Mouse (Mus musculus) neural tube, embryonic 15.5 days (tissue): ENCODE results near the gene Zic4. TPM values are rescaled to one million over a fixed set of nuclear protein-coding genes. Genes with fewer than 3 reads are reported as not detected.

ENCODE experiments used
- ATAC-seq: fragments of 200-750 bp; cut with Nextera tagmentation; 2 replicates; pipeline ENCODE4 v1.8.0; 2017; ENCODE audit warnings: mild to moderate bottlenecking, moderate TSS enrichment, moderate library complexity; ENCODE audit not compliant: low FRiP score
- H3K27ac ChIP-seq: fragments of 300-500 bp; sonication (generic); replicated peaks from 2 replicates; pipeline ENCODE4 v1.5.1; 2015; ENCODE audit warnings: mild to moderate bottlenecking, inconsistent platforms
- H3K27me3 ChIP-seq: fragments of 300-500 bp; sonication (generic); replicated peaks from 2 replicates; pipeline ENCODE4 v1.6.1; 2015; ENCODE audit warnings: inconsistent platforms
- H3K36me3 ChIP-seq: fragments of 300-500 bp; sonication (generic); 2 replicates; pipeline ENCODE4 v1.6.1; 2015; ENCODE audit warnings: inconsistent platforms
- H3K4me1 ChIP-seq: fragments of 300-500 bp; sonication (generic); 2 replicates; pipeline ENCODE4 v1.6.1; 2015; ENCODE audit warnings: inconsistent platforms
- H3K4me2 ChIP-seq: fragments of 300-500 bp; sonication (generic); 2 replicates; pipeline ENCODE4 v1.6.1; 2015; ENCODE audit warnings: inconsistent platforms, mild to moderate bottlenecking, moderate library complexity
- H3K4me3 ChIP-seq: fragments of 300-500 bp; sonication (generic); replicated peaks from 2 replicates; pipeline ENCODE4 v1.5.1; 2015; ENCODE audit warnings: mild to moderate bottlenecking, inconsistent platforms
- H3K9ac ChIP-seq: fragments of 300-500 bp; sonication (generic); replicated peaks from 2 replicates; pipeline ENCODE4 v1.6.1; 2015; ENCODE audit warnings: mild to moderate bottlenecking, inconsistent platforms
- H3K9me3 ChIP-seq: fragments of 300-500 bp; sonication (generic); replicated peaks from 2 replicates; pipeline ENCODE4 v1.6.1; 2016; ENCODE audit warnings: inconsistent platforms
- WGBS: fragments of 180-500 bp; shearing (Covaris S2); methylation state at CpG from one replicate; pipeline ENCODE4 v1.1.7; 2015; ENCODE audit warnings: mixed read lengths; 5-methylcytosine and 5-hydroxymethylcytosine counted together
- polyA plus RNA-seq: library from polyadenylated mRNA; unstranded; fragments of >200 nt; fragmentation: Nextera tagmentation; extraction: Ambion mirVana; gene quantifications from 2 replicates; pipeline ENCODE4 v1.2.1, GENCODE M21; 2015

Zic4 gene
- polyA plus RNA-seq, 1 experiment from 2014 or later = 44.9 TPM

DNA sequence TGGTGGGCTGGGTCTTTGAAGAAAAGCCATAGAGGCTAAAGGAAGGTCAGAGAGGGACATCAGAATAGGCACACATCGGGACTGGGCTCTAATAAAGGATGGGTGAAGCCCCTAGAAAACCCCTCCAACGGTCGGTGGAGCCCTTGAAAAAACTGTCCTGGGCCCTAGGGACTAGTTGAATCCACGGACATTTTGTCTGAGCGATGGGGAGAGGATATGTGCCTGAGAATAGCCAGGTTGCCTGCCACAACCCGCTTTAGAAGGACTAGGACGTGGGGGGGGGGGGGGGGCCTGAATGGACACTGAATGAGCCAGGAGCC, 7.0 kb upstream of the Zic4 start:
- peak; percentile 6; the same call in 1 of the 2 replicates for ATAC-seq
- 0 out of 2 replicates have a peak overlapping the region, but pooled peaks have one; percentile 32 for H3K9ac ChIP-seq

DNA sequence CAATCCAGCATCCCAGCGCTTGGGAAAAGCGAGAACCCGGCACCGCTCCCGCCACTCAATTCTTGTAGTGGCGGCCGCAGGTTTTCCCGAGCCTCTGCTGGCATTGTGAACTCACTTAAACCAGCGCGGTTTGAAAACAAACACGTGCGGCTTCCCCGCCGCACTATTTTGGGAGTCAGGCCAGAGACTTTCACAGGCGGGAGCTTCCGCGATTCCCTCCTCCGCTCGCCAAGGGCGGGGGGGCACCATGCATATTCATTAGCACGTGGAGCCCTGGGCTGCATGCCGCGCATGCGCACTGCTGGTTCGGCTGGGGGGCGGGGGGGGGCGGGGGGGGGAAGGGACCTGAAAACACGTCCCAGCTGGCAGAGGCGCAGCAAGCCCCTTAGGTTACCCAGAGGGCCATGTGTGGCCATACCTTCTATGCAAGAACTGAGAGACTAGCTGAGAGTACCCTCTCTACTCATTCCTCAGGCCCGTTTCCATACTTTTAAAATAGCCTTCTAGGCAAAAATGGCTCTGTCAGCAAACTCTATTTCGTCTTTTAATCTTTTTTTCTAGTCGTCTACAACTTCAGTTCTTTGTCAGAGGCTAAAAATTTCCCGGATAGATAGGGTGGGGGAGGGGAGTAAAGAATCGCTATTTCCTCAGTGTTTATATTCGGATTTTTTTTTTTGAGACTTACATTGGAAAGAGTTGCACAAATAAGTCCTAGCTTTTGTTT, 6.4 kb upstream of the Zic4 start:
- H3K4me1 ChIP-seq = peaks cover 18% of the 10 kb centered on the region
- H3K9me3 ChIP-seq = no peaks in the 10 kb centered on the region
- peaks cover 30% of the 10 kb centered on the region for H3K27me3 ChIP-seq
- peak overlapping the region; percentile 34 for H3K4me3 ChIP-seq
- H3K4me2 ChIP-seq = peak overlapping the region; percentile 59
- ATAC-seq = peak; percentile 78
- 0 out of 2 replicates have a peak overlapping the region, but pooled peaks have one; percentile 32 for H3K9ac ChIP-seq
- under 1% methylated on average over 34 of the region's 35 CpGs for WGBS
- H3K36me3 ChIP-seq = no peaks in the 10 kb centered on the region
- H3K27ac ChIP-seq = peak overlapping the region; percentile 78

More for the DNA sequence above, 7.0 kb upstream of the Zic4 start:
- Histone ChIP-seq H3K9me3 (no peaks in the 10 kb centered on the region), H3K36me3 (no peaks in the 10 kb centered on the region), H3K27ac (peak overlapping the region; percentile 75), H3K27me3 (peaks cover 30% of the 10 kb centered on the region), H3K4me3 (peak overlapping the region; percentile 34), H3K4me1 (peaks cover 18% of the 10 kb centered on the region), H3K4me2 (peak overlapping the region; percentile 59)
- WGBS = 0% methylated on average over 7 of the region's 7 CpGs

GRCm38 (mm10) chr9:91356353-91356740, 5.9 kb upstream of the Zic4 start:
- H3K27ac ChIP-seq = peak overlapping the region; percentile 78
- H3K4me2 ChIP-seq = peak overlapping the region; percentile 59
- H3K4me3 ChIP-seq = no peak overlapping the region
- no peak for ATAC-seq
- peaks cover 25% of the 10 kb centered on the region for H3K27me3 ChIP-seq
- H3K9me3 ChIP-seq = no peaks in the 10 kb centered on the region
- H3K9ac ChIP-seq = no peak overlapping the region
- WGBS = 11% methylated on average over 4 of the region's 4 CpGs
- no peaks in the 10 kb centered on the region for H3K36me3 ChIP-seq
- H3K4me1 ChIP-seq = peaks cover 18% of the 10 kb centered on the region

- no peak for ATAC-seq
- H3K9ac ChIP-seq = no peak overlapping the region
- H3K9me3 ChIP-seq = no peaks in the 10 kb centered on the region
- H3K27ac ChIP-seq = peak overlapping the region; percentile 63; the same call in 1 of the 2 replicates
- H3K36me3 ChIP-seq = no peaks in the 10 kb centered on the region
- 11% methylated on average over 3 of the region's 3 CpGs for WGBS
- H3K4me2 ChIP-seq = peak overlapping the region; percentile 59
- H3K4me3 ChIP-seq = no peak overlapping the region
- peaks cover 18% of the 10 kb centered on the region for H3K4me1 ChIP-seq
- peaks cover 21% of the 10 kb centered on the region for H3K27me3 ChIP-seq
These were observed 4.9 kb upstream of the Zic4 start for GRCm38 (mm10) chr9:91357321-91357720.

DNA sequence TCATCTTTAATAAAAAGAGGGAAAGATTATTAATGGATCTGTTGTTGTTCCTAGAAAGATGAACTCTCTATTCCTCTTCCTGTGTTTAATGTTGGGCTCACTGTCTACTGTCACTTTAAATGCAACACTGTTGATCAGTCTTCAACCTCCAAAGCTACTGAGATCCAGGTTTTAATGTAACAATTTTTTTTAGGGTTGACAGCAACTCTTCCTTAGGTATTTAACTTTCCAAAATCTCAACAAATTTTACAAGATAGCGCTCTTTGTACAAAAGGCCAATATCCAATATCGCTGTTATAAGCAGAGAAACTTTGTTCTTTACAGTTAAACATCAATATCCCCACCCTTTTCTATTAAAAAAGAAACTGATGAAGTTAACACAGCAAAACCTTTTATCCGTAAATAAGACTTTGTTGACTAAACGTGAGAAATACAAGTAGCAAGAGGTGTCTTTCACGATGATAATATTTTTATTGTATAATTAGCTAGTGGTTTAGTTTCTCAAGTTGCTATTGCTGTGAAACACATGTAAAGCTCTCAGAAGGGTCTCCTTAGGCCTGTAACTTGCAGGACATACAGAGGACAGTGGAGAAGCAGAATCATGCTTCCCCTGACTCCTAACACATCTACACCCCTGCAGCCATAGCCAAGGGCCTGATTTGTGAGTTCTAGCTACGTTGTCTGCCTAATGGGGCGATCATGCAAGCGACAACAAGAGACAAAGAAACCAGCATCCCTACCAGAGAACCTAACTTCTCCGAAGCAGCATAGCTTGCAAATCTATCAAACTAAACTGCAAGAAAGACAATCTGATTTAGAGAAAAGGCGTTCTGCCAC, 3.1 kb upstream of the Zic4 start:
- 8% methylated on average over 10 of the region's 10 CpGs for WGBS
- H3K4me2 ChIP-seq = peak overlapping the region; percentile 52
- H3K27me3 ChIP-seq = peaks cover 21% of the 10 kb centered on the region
- peak overlapping the region; percentile 46 for H3K9ac ChIP-seq
- H3K27ac ChIP-seq = peak overlapping the region; percentile 76
- no peaks in the 10 kb centered on the region for H3K9me3 ChIP-seq
- H3K4me1 ChIP-seq = peaks cover 17% of the 10 kb centered on the region
- no peak for ATAC-seq
- H3K36me3 ChIP-seq = no peaks in the 10 kb centered on the region
- peak overlapping the region; percentile 32 for H3K4me3 ChIP-seq

- Histone ChIP-seq H3K36me3 (no peaks in the 10 kb centered on the region), H3K27ac (peak overlapping the region; percentile 84), H3K9me3 (no peaks in the 10 kb centered on the region), H3K9ac (peak overlapping the region; percentile 76), H3K4me1 (peaks cover 13% of the 10 kb centered on the region), H3K27me3 (peaks cover 18% of the 10 kb centered on the region), H3K4me2 (peak overlapping the region; percentile 53), H3K4me3 (peak overlapping the region; percentile 59)
- WGBS = 5% methylated on average over 21 of the region's 21 CpGs
- ATAC-seq = no peak
These were observed 1.8 kb upstream of the Zic4 start for GRCm38 (mm10) chr9:91360151-91361032.

GRCm38 (mm10) chr9:91361033-91361855, 969 bp upstream of the Zic4 start:
- no peak for ATAC-seq
- H3K27me3 ChIP-seq = peaks cover 17% of the 10 kb centered on the region
- WGBS = 2% methylated on average over 35 of the region's 35 CpGs

GRCm38 (mm10) chr9:91363011-91363730, 958 bp downstream of the Zic4 start:
- Histone ChIP-seq H3K4me2 (peak overlapping the region; percentile 53), H3K27ac (peak overlapping the region; percentile 95), H3K36me3 (no peaks in the 10 kb centered on the region), H3K9me3 (no peaks in the 10 kb centered on the region), H3K4me1 (peaks cover 6% of the 10 kb centered on the region), H3K4me3 (peak overlapping the region; percentile 59), H3K27me3 (0 out of 2 replicates have a peak, but pooled peaks cover 5% of the 10 kb centered on the region), H3K9ac (peak overlapping the region; percentile 76)
- WGBS = under 1% methylated on average over 14 of the region's 14 CpGs
- no peak for ATAC-seq

More at GRCm38 (mm10) chr9:91361033-91361855, 969 bp upstream of the Zic4 start:
- peak overlapping the region; percentile 53 for H3K4me2 ChIP-seq
- no peaks in the 10 kb centered on the region for H3K9me3 ChIP-seq
- peak overlapping the region; percentile 84 for H3K27ac ChIP-seq
- no peaks in the 10 kb centered on the region for H3K36me3 ChIP-seq
- H3K4me3 ChIP-seq = peak overlapping the region; percentile 59
- peak overlapping the region; percentile 76 for H3K9ac ChIP-seq
- peaks cover 6% of the 10 kb centered on the region for H3K4me1 ChIP-seq

- peaks cover 7% of the 10 kb centered on the region for H3K27me3 ChIP-seq
- ATAC-seq = no peak
These were observed 1.6 kb downstream of the Zic4 start for GRCm38 (mm10) chr9:91363814-91364126.

More at GRCm38 (mm10) chr9:91363814-91364126, 1.6 kb downstream of the Zic4 start:
- H3K4me2 ChIP-seq = peak overlapping the region; percentile 53
- peaks cover 6% of the 10 kb centered on the region for H3K4me1 ChIP-seq
- H3K4me3 ChIP-seq = peak overlapping the region; percentile 59
- 0% methylated on average over 7 of the region's 7 CpGs for WGBS
- no peaks in the 10 kb centered on the region for H3K9me3 ChIP-seq
- no peaks in the 10 kb centered on the region for H3K36me3 ChIP-seq
- peak overlapping the region; percentile 76 for H3K9ac ChIP-seq
- peak overlapping the region; percentile 95 for H3K27ac ChIP-seq
